Mouse (Mus musculus) olfactory bulb, adult 2 months (tissue): ENCODE results near the gene Disc1.

Experiments used
- CTCF ChIP-seq: fragments of 200-500 bp; IDR thresholded peaks from 2 replicates; pipeline ENCODE4 v1.5.1; 2012; ENCODE audit warnings: low read depth, mild to moderate bottlenecking, low read length, moderate library complexity; ENCODE audit not compliant: insufficient read depth
- POLR2A ChIP-seq: fragments of 200-500 bp; IDR thresholded peaks from 2 replicates; pipeline ENCODE4 v1.6.1; 2012; ENCODE audit warnings: mild to moderate bottlenecking, low read depth, low read length, moderate library complexity; ENCODE audit not compliant: insufficient read depth

GRCm38 (mm10) chr8:125200273-125200863, 146.4 kb downstream of the Disc1 start:
- TF ChIP-seq CTCF (no peak), POLR2A (no peak)
